Mouse (Mus musculus) lung, adult 2 months (tissue): ENCODE data around the gene Ssx2ip.

ENCODE experiments used
- CTCF ChIP-seq: fragments of 200-500 bp; IDR thresholded peaks from 2 replicates; pipeline ENCODE4 v1.5.1; 2011; ENCODE audit warnings: mild to moderate bottlenecking, low read length, control low read depth; ENCODE audit not compliant: insufficient read depth
- POLR2A ChIP-seq: fragments of 200-500 bp; IDR thresholded peaks from 2 replicates; pipeline ENCODE4 v1.6.1; 2011; ENCODE audit warnings: low read depth, mild to moderate bottlenecking, control low read depth, low read length, borderline replicate concordance; ENCODE audit errors: extremely low read depth

DNA sequence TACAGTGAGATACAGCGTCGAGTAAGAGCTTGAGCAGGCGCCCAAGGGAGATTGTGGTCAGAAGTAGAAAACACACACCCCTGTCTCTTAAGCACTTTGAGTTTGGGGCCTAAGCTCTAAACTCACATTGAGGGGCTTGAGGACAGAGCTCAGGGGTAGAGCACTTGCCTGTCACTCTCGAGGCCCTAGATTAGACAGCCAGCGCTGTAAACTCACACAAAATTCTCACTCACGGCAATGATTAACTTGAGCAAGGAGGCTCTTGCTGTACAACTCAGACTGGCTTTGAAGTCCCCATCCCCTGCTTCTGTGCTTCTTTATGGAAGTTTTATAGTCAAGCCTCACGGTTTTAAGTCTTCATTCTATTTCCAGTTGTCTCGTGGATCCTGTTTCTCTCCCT lies 25.7 kb upstream of the Ssx2ip start:
- TF ChIP-seq CTCF: no peak
- no peak for TF ChIP-seq POLR2A
